Mouse (Mus musculus) liver, embryonic 14.5 days (tissue): Measurements from ENCODE around the gene Ap2a2. TPM values are rescaled to one million over a fixed set of nuclear protein-coding genes. Genes with fewer than 3 reads are reported as not detected.

Experiments
- ATAC-seq: fragments of 200-750 bp; cut with Nextera tagmentation; 2 replicates; pipeline ENCODE4 v1.8.0; 2017; ENCODE audit warnings: moderate number of reproducible peaks, mild to moderate bottlenecking, moderate library complexity; ENCODE audit not compliant: insufficient read depth
- DNase-seq, 3 experiments: peaks; one replicate each; pipeline ENCODE4 v3.0.0-alpha.2; 2012 to 2013; ENCODE audit warnings: low read depth in 3 of 3, low spot score in 3 of 3
- H3K27ac ChIP-seq: fragments of 300-500 bp; sonication (generic); 2 replicates; pipeline ENCODE4 v1.5.1; 2014; ENCODE audit warnings: moderate library complexity, mild to moderate bottlenecking, control low read depth, inconsistent platforms
- H3K27me3 ChIP-seq: fragments of 300-500 bp; sonication (generic); 2 replicates; pipeline ENCODE4 v1.6.1; 2014; ENCODE audit warnings: mild to moderate bottlenecking, low read length, moderate library complexity; ENCODE audit not compliant: control insufficient read depth, insufficient read depth
- H3K36me3 ChIP-seq: fragments of 300-500 bp; sonication (generic); replicated peaks from 2 replicates; pipeline ENCODE4 v1.6.1; 2014; ENCODE audit warnings: low read depth; ENCODE audit not compliant: control insufficient read depth, insufficient read depth
- H3K4me1 ChIP-seq, 2 experiments: fragments of 200-500 bp in 1 of 2; fragments of 300-500 bp in 1 of 2; sonication (generic) in 1 of 2; replicated peaks; 2 replicates each; pipeline ENCODE4 v1.6.1; 2012 to 2014; ENCODE audit warnings: antibody characterized with exemption in 1 of 2, inconsistent platforms in 1 of 2, low read length in 1 of 2; ENCODE audit not compliant: control insufficient read depth in 2 of 2, insufficient read depth in 2 of 2
- H3K4me2 ChIP-seq: fragments of 300-500 bp; sonication (generic); 2 replicates; pipeline ENCODE4 v1.6.1; 2014; ENCODE audit warnings: low read depth, mild to moderate bottlenecking, control low read depth, moderate library complexity
- H3K4me3 ChIP-seq, 2 experiments: fragments of 200-500 bp in 1 of 2; fragments of 300-500 bp in 1 of 2; sonication (generic) in 1 of 2; 2 replicates each; pipeline ENCODE4 v1.5.1; 2012 to 2014; ENCODE audit warnings: low read depth in 2 of 2, low read length in 2 of 2, mild to moderate bottlenecking in 2 of 2, control low read depth in 1 of 2, inconsistent platforms in 1 of 2, moderate library complexity in 1 of 2; ENCODE audit not compliant: insufficient read depth in 1 of 2
- H3K9ac ChIP-seq: fragments of 300-500 bp; sonication (generic); replicated peaks from 2 replicates; pipeline ENCODE4 v1.6.1; 2014; ENCODE audit warnings: mild to moderate bottlenecking, control low read depth, moderate library complexity
- H3K9me3 ChIP-seq: fragments of 300-500 bp; sonication (generic); 2 replicates; pipeline ENCODE4 v1.6.1; 2016; ENCODE audit warnings: low read length, mixed read lengths; ENCODE audit not compliant: control insufficient read depth
- CTCF ChIP-seq: IDR thresholded peaks from 2 replicates; pipeline ENCODE4 v1.5.1; 2016; ENCODE audit warnings: antibody characterized with exemption, low read depth, control low read depth
- EP300 ChIP-seq: IDR thresholded peaks from 2 replicates; pipeline ENCODE4 v1.6.1; 2016; ENCODE audit warnings: antibody characterized with exemption, low read depth
- WGBS: fragments of 180-500 bp; shearing (Covaris S2); extraction: QIAGEN DNeasy Blood & Tissue Kit; methylation state at CpG from one replicate; pipeline ENCODE4 v1.1.7; 2014; ENCODE audit not compliant: insufficient replicate concordance; 5-methylcytosine and 5-hydroxymethylcytosine counted together
- microRNA-seq: library from miRNA; unstranded; fragments of <30 nt; microRNA quantifications from one replicate; pipeline ENCODE4, GENCODE M21; 2016
- polyA plus RNA-seq, 2 experiments: library from polyadenylated mRNA; depleted of rRNA in 1 of 2; stranded (reverse) in 1 of 2; unstranded in 1 of 2; fragments of >200 nt; fragmentation: Nextera tagmentation in 1 of 2; extraction: Ambion mirVana in 1 of 2; gene quantifications; 2 replicates each; pipeline versions ENCODE4 v1.2.1 to v1.2.3; 2012 to 2014

Ap2a2 gene
- polyA plus RNA-seq, 2 experiments: 21.0 to 43.2 TPM

GRCm38 (mm10) chr7:141670999-141671398 is 109.0 kb downstream of the Ap2a2 start:
- peak; percentile 48 for ATAC-seq
- WGBS: 56% methylated on average over 4 of the region's 4 CpGs

GRCm38 (mm10) chr7:141671626-141672291 is 109.8 kb downstream of the Ap2a2 start:
- ATAC-seq (peak; percentile 94), DNase-seq (peak; percentile 63 to 74 (median 67))
- TF ChIP-seq EP300: peak; percentile 90
- TF ChIP-seq CTCF: no peak
- H3K27me3 ChIP-seq: no peaks in the 10 kb centered on the region
- H3K4me2 ChIP-seq: peak overlapping the region; percentile 58
- H3K27ac ChIP-seq: peak overlapping the region; percentile 93
- no peaks in the 10 kb centered on the region for H3K36me3 ChIP-seq
- 35% methylated on average over 5 of the region's 5 CpGs for WGBS
- H3K9me3 ChIP-seq: no peaks in the 10 kb centered on the region
- no peak overlapping the region for H3K4me3 ChIP-seq
- peaks cover 15 to 18% of the 10 kb centered on the region in 2 experiments for H3K4me1 ChIP-seq
- H3K9ac ChIP-seq: peak overlapping the region; percentile 55

More at GRCm38 (mm10) chr7:141670999-141671398, 109.0 kb downstream of the Ap2a2 start:
- no peak overlapping the region for H3K4me3 ChIP-seq
- H3K4me1 ChIP-seq: peaks cover 15 to 18% of the 10 kb centered on the region in 2 experiments
- H3K9me3 ChIP-seq: no peaks in the 10 kb centered on the region
- H3K36me3 ChIP-seq: no peaks in the 10 kb centered on the region
- peak overlapping the region; percentile 55; the same call in 1 of the 2 replicates for H3K9ac ChIP-seq
- no peaks in the 10 kb centered on the region for H3K27me3 ChIP-seq
- TF ChIP-seq EP300 (no peak; the same call in 1 of the 2 replicates), CTCF (peak; percentile 91)
- H3K27ac ChIP-seq: peak overlapping the region; percentile 93
- H3K4me2 ChIP-seq: peak overlapping the region; percentile 58
- DNase-seq: peak; percentile 55 to 72 (median 59)

- DNase-seq (no peak), ATAC-seq (no peak)
- H3K9ac ChIP-seq: no peak overlapping the region
- H3K27ac ChIP-seq: no peak overlapping the region
- no peaks in the 10 kb centered on the region for H3K9me3 ChIP-seq
- no peaks in the 10 kb centered on the region; the same call in 1 of the 2 replicates for H3K27me3 ChIP-seq
- no peak overlapping the region for H3K4me3 ChIP-seq
- H3K36me3 ChIP-seq: no peaks in the 10 kb centered on the region
- H3K4me2 ChIP-seq: no peak overlapping the region
- no peaks in the 10 kb centered on the region; a peak in 1 of 4 replicates for H3K4me1 ChIP-seq
- no peak for TF ChIP-seq EP300
- TF ChIP-seq CTCF: no peak
- 46% methylated on average over 4 of the region's 4 CpGs for WGBS
These were observed 116.9 kb downstream of the Ap2a2 start for GRCm38 (mm10) chr7:141678922-141679321.

Small RNAs within 50 kb of the gene (microRNA-seq; reads per million reads assigned to microRNA genes)
- 3.8 reads per million for gene Mir7063

Other genes starting within 250 kb of the Ap2a2 start
- 6.9 and 7.8 TPM in 2 replicates for gene Deaf1, start 234.5 kb upstream of the Ap2a2 start, polyA plus RNA-seq (2012; rRNA removed)
- gene Deaf1, start 234.5 kb upstream of the Ap2a2 start, polyA plus RNA-seq (2014; fragmentation: Nextera tagmentation; extraction: Ambion mirVana): 11.1 and 13.6 TPM in 2 replicates
- 10.7 and 13.6 TPM in 2 replicates for gene Tmem80, start 234.4 kb upstream of the Ap2a2 start, polyA plus RNA-seq (2012; rRNA removed)
- gene Tmem80, start 234.4 kb upstream of the Ap2a2 start, polyA plus RNA-seq (2014; fragmentation: Nextera tagmentation; extraction: Ambion mirVana): 11.3 and 13.0 TPM in 2 replicates
- gene Eps8l2, start 223.3 kb upstream of the Ap2a2 start, polyA plus RNA-seq (2012; rRNA removed): 7.9 and 8.3 TPM in 2 replicates
- 6.6 and 7.7 TPM in 2 replicates for gene Eps8l2, start 223.3 kb upstream of the Ap2a2 start, polyA plus RNA-seq (2014; fragmentation: Nextera tagmentation; extraction: Ambion mirVana)
- gene Taldo1, start 170.0 kb upstream of the Ap2a2 start, polyA plus RNA-seq (2012; rRNA removed): 212 and 266 TPM in 2 replicates
- 427 and 428 TPM in 2 replicates for gene Taldo1, start 170.0 kb upstream of the Ap2a2 start, polyA plus RNA-seq (2014; fragmentation: Nextera tagmentation; extraction: Ambion mirVana)
- gene Gatd1, start 148.0 kb upstream of the Ap2a2 start, polyA plus RNA-seq (2012; rRNA removed): 13.8 and 16.9 TPM in 2 replicates
- gene Gatd1, start 148.0 kb upstream of the Ap2a2 start, polyA plus RNA-seq (2014; fragmentation: Nextera tagmentation; extraction: Ambion mirVana): 8.7 and 10.3 TPM in 2 replicates
- gene Cend1, start 132.7 kb upstream of the Ap2a2 start, polyA plus RNA-seq (2012; rRNA removed): 0.09 TPM in 1 of 2 replicates, not detected in the other
- gene Cend1, start 132.7 kb upstream of the Ap2a2 start, polyA plus RNA-seq (2014; fragmentation: Nextera tagmentation; extraction: Ambion mirVana): not detected in 2 replicates
- gene Slc25a22, start 124.3 kb upstream of the Ap2a2 start, polyA plus RNA-seq (2012; rRNA removed): 19.6 and 23.8 TPM in 2 replicates
- gene Slc25a22, start 124.3 kb upstream of the Ap2a2 start, polyA plus RNA-seq (2014; fragmentation: Nextera tagmentation; extraction: Ambion mirVana): 11.0 and 13.5 TPM in 2 replicates
- 15.5 and 18.7 TPM in 2 replicates for gene Pidd1, start 118.1 kb upstream of the Ap2a2 start, polyA plus RNA-seq (2012; rRNA removed)
- 6.1 and 9.4 TPM in 2 replicates for gene Pidd1, start 118.1 kb upstream of the Ap2a2 start, polyA plus RNA-seq (2014; fragmentation: Nextera tagmentation; extraction: Ambion mirVana)
- gene Rplp2, start 114.8 kb upstream of the Ap2a2 start, polyA plus RNA-seq (2012; rRNA removed): 328 and 661 TPM in 2 replicates
- 942 and 950 TPM in 2 replicates for gene Rplp2, start 114.8 kb upstream of the Ap2a2 start, polyA plus RNA-seq (2014; fragmentation: Nextera tagmentation; extraction: Ambion mirVana)
- gene Pnpla2, start 107.0 kb upstream of the Ap2a2 start, polyA plus RNA-seq (2012; rRNA removed): 6.7 TPM in 2 replicates
- 9.0 and 9.4 TPM in 2 replicates for gene Pnpla2, start 107.0 kb upstream of the Ap2a2 start, polyA plus RNA-seq (2014; fragmentation: Nextera tagmentation; extraction: Ambion mirVana)
- 1.3 and 2.6 TPM in 2 replicates for gene Cracr2b, start 101.1 kb upstream of the Ap2a2 start, polyA plus RNA-seq (2012; rRNA removed)
- gene Cracr2b, start 101.1 kb upstream of the Ap2a2 start, polyA plus RNA-seq (2014; fragmentation: Nextera tagmentation; extraction: Ambion mirVana): 0.89 and 1.9 TPM in 2 replicates
- 20.0 and 22.0 TPM in 2 replicates for gene Cd151, start 94.8 kb upstream of the Ap2a2 start, polyA plus RNA-seq (2012; rRNA removed)
- 12.8 and 13.8 TPM in 2 replicates for gene Cd151, start 94.8 kb upstream of the Ap2a2 start, polyA plus RNA-seq (2014; fragmentation: Nextera tagmentation; extraction: Ambion mirVana)
- gene Polr2l, start 87.0 kb upstream of the Ap2a2 start, polyA plus RNA-seq (2012; rRNA removed): 10.9 and 24.6 TPM in 2 replicates
- 52.4 and 54.7 TPM in 2 replicates for gene Polr2l, start 87.0 kb upstream of the Ap2a2 start, polyA plus RNA-seq (2014; fragmentation: Nextera tagmentation; extraction: Ambion mirVana)
- gene Tspan4, start 86.9 kb upstream of the Ap2a2 start, polyA plus RNA-seq (2012; rRNA removed): 32.1 and 37.4 TPM in 2 replicates
- 42.1 and 43.0 TPM in 2 replicates for gene Tspan4, start 86.9 kb upstream of the Ap2a2 start, polyA plus RNA-seq (2014; fragmentation: Nextera tagmentation; extraction: Ambion mirVana)
- 6.3 and 12.1 TPM in 2 replicates for gene Chid1, start 22.3 kb upstream of the Ap2a2 start, polyA plus RNA-seq (2012; rRNA removed)
- 23.0 and 24.2 TPM in 2 replicates for gene Chid1, start 22.3 kb upstream of the Ap2a2 start, polyA plus RNA-seq (2014; fragmentation: Nextera tagmentation; extraction: Ambion mirVana)
- gene Muc6, start 93.1 kb downstream of the Ap2a2 start, polyA plus RNA-seq (2012; rRNA removed): 1.7 and 2.1 TPM in 2 replicates
- 3.2 and 4.0 TPM in 2 replicates for gene Muc6, start 93.1 kb downstream of the Ap2a2 start, polyA plus RNA-seq (2014; fragmentation: Nextera tagmentation; extraction: Ambion mirVana)
- 0.12 and 0.17 TPM in 2 replicates for gene Muc2, start 128.2 kb downstream of the Ap2a2 start, polyA plus RNA-seq (2012; rRNA removed)
- 0.08 and 0.85 TPM in 2 replicates for gene Muc2, start 128.2 kb downstream of the Ap2a2 start, polyA plus RNA-seq (2014; fragmentation: Nextera tagmentation; extraction: Ambion mirVana)
- not detected in 2 replicates for gene Muc5ac, start 226.8 kb downstream of the Ap2a2 start, polyA plus RNA-seq (2012; rRNA removed)
- gene Muc5ac, start 226.8 kb downstream of the Ap2a2 start, polyA plus RNA-seq (2014; fragmentation: Nextera tagmentation; extraction: Ambion mirVana): not detected in 2 replicates